Mouse (Mus musculus) forebrain, embryonic 13.5 days (tissue): ENCODE data around the gene Paf1. TPM values are rescaled to one million over a fixed set of nuclear protein-coding genes. Genes with fewer than 3 reads are reported as not detected.
A peak's percentile ranks its signal among the peaks of the same experiment; 100 is the strongest.
"Not testable (repeated sequence)": the region's sequence is repeated elsewhere in the genome, so short reads cannot be mapped to it uniquely, and the experiment has no call there.

Source experiments
- ATAC-seq: fragments of 200-750 bp; cut with Nextera tagmentation; 2 replicates; pipeline ENCODE4 v1.8.0; 2017
- H3K27ac ChIP-seq: fragments of 300-500 bp; sonication (generic); 2 replicates; pipeline ENCODE4 v1.5.1; 2015; ENCODE audit warnings: inconsistent platforms, mild to moderate bottlenecking, moderate library complexity
- H3K27me3 ChIP-seq: fragments of 300-500 bp; sonication (generic); 2 replicates; pipeline ENCODE4 v1.6.1; 2015; ENCODE audit warnings: mild to moderate bottlenecking, inconsistent platforms
- H3K36me3 ChIP-seq: fragments of 300-500 bp; sonication (generic); 2 replicates; pipeline ENCODE4 v1.6.1; 2015; ENCODE audit warnings: mild to moderate bottlenecking, inconsistent platforms; ENCODE audit not compliant: poor library complexity, severe bottlenecking
- H3K4me1 ChIP-seq: fragments of 300-500 bp; sonication (generic); 2 replicates; pipeline ENCODE4 v1.6.1; 2015; ENCODE audit warnings: inconsistent platforms
- H3K4me2 ChIP-seq: fragments of 300-500 bp; sonication (generic); 2 replicates; pipeline ENCODE4 v1.6.1; 2015; ENCODE audit warnings: inconsistent platforms, mild to moderate bottlenecking, moderate library complexity
- H3K4me3 ChIP-seq: fragments of 300-500 bp; sonication (generic); 2 replicates; pipeline ENCODE4 v1.5.1; 2015; ENCODE audit warnings: mild to moderate bottlenecking, inconsistent platforms
- H3K9ac ChIP-seq: fragments of 300-500 bp; sonication (generic); 2 replicates; pipeline ENCODE4 v1.6.1; 2015; ENCODE audit warnings: mild to moderate bottlenecking, inconsistent platforms
- H3K9me3 ChIP-seq: fragments of 300-500 bp; sonication (generic); replicated peaks from 2 replicates; pipeline ENCODE4 v1.6.1; 2016; ENCODE audit warnings: inconsistent platforms
- WGBS: fragments of 180-500 bp; shearing (Covaris S2); methylation state at CpG from one replicate; pipeline ENCODE4 v1.1.7; 2015; 5-methylcytosine and 5-hydroxymethylcytosine counted together
- polyA plus RNA-seq: library from polyadenylated mRNA; unstranded; fragments of >200 nt; fragmentation: Nextera tagmentation; extraction: Ambion mirVana; gene quantifications from 2 replicates; pipeline ENCODE4 v1.2.1, GENCODE M21; 2015

The Paf1 gene
- polyA plus RNA-seq, 1 experiment from 2014 or later = 97.1 TPM

GRCm38 (mm10) chr7:28381017-28381790 lies 11.5 kb upstream of the Paf1 start:
- Histone ChIP-seq H3K9ac (peak overlapping the region; percentile 58), H3K4me1 (peaks cover 54% of the 10 kb centered on the region), H3K36me3 (peaks cover 12% of the 10 kb centered on the region), H3K27me3 (0 out of 2 replicates have a peak, but pooled peaks cover 2% of the 10 kb centered on the region), H3K4me3 (peak overlapping the region; percentile 26; the same call in 1 of the 2 replicates), H3K9me3 (no peaks in the 10 kb centered on the region), H3K27ac (peak overlapping the region; percentile 54), H3K4me2 (peak overlapping the region; percentile 56)
- no peak for ATAC-seq
- whole genome bisulfite sequencing = 6% methylated on average over 27 of the region's 30 CpGs

- ATAC-seq = no peak
- peak overlapping the region; percentile 56 for H3K4me2 ChIP-seq
- peaks cover 15% of the 10 kb centered on the region for H3K36me3 ChIP-seq
- peak overlapping the region; percentile 54 for H3K27ac ChIP-seq
- WGBS = 3% methylated on average over 17 of the region's 20 CpGs
- no peaks in the 10 kb centered on the region for H3K9me3 ChIP-seq
- peak overlapping the region; percentile 26 for H3K4me3 ChIP-seq
- peak overlapping the region; percentile 58 for H3K9ac ChIP-seq
- H3K4me1 ChIP-seq = peaks cover 50% of the 10 kb centered on the region
- 0 out of 2 replicates have a peak, but pooled peaks cover 2% of the 10 kb centered on the region for H3K27me3 ChIP-seq
These were observed 10.8 kb upstream of the Paf1 start for GRCm38 (mm10) chr7:28381938-28382337.

- peak overlapping the region; percentile 56 for H3K4me2 ChIP-seq
- H3K9ac ChIP-seq = no peak overlapping the region; the same call in 1 of the 2 replicates
- H3K9me3 ChIP-seq = no peaks in the 10 kb centered on the region
- H3K36me3 ChIP-seq = peaks cover 17% of the 10 kb centered on the region
- H3K27ac ChIP-seq = no peak overlapping the region
- H3K4me1 ChIP-seq = peaks cover 46% of the 10 kb centered on the region
- no peak for ATAC-seq
- 79% methylated on average over 9 of the region's 12 CpGs for WGBS
- peak overlapping the region; percentile 26; the same call in 1 of the 2 replicates for H3K4me3 ChIP-seq
- H3K27me3 ChIP-seq = 0 out of 2 replicates have a peak, but pooled peaks cover 2% of the 10 kb centered on the region
These were observed 10.3 kb upstream of the Paf1 start for GRCm38 (mm10) chr7:28382347-28382951.

- Histone ChIP-seq H3K27me3 (0 out of 2 replicates have a peak, but pooled peaks cover 2% of the 10 kb centered on the region), H3K27ac (no peak overlapping the region), H3K4me1 (peaks cover 40% of the 10 kb centered on the region), H3K4me2 (no peak overlapping the region), H3K9ac (no peak overlapping the region), H3K4me3 (no peak overlapping the region), H3K36me3 (peaks cover 22% of the 10 kb centered on the region), H3K9me3 (no peaks in the 10 kb centered on the region)
- WGBS = 78% methylated on average over 11 of the region's 11 CpGs
- no peak for ATAC-seq
These were observed 9.8 kb upstream of the Paf1 start for GRCm38 (mm10) chr7:28382981-28383396.

GRCm38 (mm10) chr7:28383606-28384005 lies 9.1 kb upstream of the Paf1 start:
- Histone ChIP-seq H3K27ac (no peak overlapping the region), H3K4me3 (no peak overlapping the region), H3K36me3 (peaks cover 28% of the 10 kb centered on the region), H3K4me1 (peaks cover 34% of the 10 kb centered on the region), H3K27me3 (0 out of 2 replicates have a peak, but pooled peaks cover 2% of the 10 kb centered on the region), H3K9ac (no peak overlapping the region), H3K9me3 (no peaks in the 10 kb centered on the region), H3K4me2 (no peak overlapping the region)
- whole genome bisulfite sequencing = 81% methylated on average over 4 of the region's 4 CpGs
- ATAC-seq = no peak

- 0 out of 2 replicates have a peak, but pooled peaks cover 2% of the 10 kb centered on the region for H3K27me3 ChIP-seq
- H3K4me3 ChIP-seq = no peak overlapping the region
- peaks cover 34% of the 10 kb centered on the region for H3K36me3 ChIP-seq
- H3K4me1 ChIP-seq = peaks cover 30% of the 10 kb centered on the region
- H3K27ac ChIP-seq = no peak overlapping the region
- no peaks in the 10 kb centered on the region for H3K9me3 ChIP-seq
- ATAC-seq = no peak
- H3K9ac ChIP-seq = no peak overlapping the region
- no peak overlapping the region for H3K4me2 ChIP-seq
- 83% methylated on average over 6 of the region's 6 CpGs for WGBS
These were observed 8.6 kb upstream of the Paf1 start for GRCm38 (mm10) chr7:28384162-28384561.

- Histone ChIP-seq H3K9ac (no peak overlapping the region), H3K4me2 (no peak overlapping the region), H3K4me3 (no peak overlapping the region), H3K27me3 (0 out of 2 replicates have a peak, but pooled peaks cover 2% of the 10 kb centered on the region), H3K27ac (no peak overlapping the region), H3K4me1 (peaks cover 25% of the 10 kb centered on the region), H3K36me3 (peaks cover 44% of the 10 kb centered on the region), H3K9me3 (no peaks in the 10 kb centered on the region)
- 95% methylated on average over 9 of the region's 9 CpGs for WGBS
- ATAC-seq = no peak
These were observed 7.6 kb upstream of the Paf1 start for GRCm38 (mm10) chr7:28385196-28385595.

GRCm38 (mm10) chr7:28386007-28386406 lies 6.7 kb upstream of the Paf1 start:
- H3K4me3 ChIP-seq = no peak overlapping the region
- H3K9me3 ChIP-seq = no peaks in the 10 kb centered on the region
- no peak overlapping the region for H3K27ac ChIP-seq
- WGBS = 86% methylated on average over 7 of the region's 7 CpGs
- no peak overlapping the region for H3K4me2 ChIP-seq
- H3K4me1 ChIP-seq = peaks cover 24% of the 10 kb centered on the region
- H3K9ac ChIP-seq = no peak overlapping the region
- no peak for ATAC-seq
- H3K36me3 ChIP-seq = peaks cover 51% of the 10 kb centered on the region
- H3K27me3 ChIP-seq = 0 out of 2 replicates have a peak, but pooled peaks cover under 1% of the 10 kb centered on the region

- 22% methylated on average over 4 of the region's 4 CpGs for WGBS
- H3K27me3 ChIP-seq = no peaks in the 10 kb centered on the region
These were observed 6.3 kb upstream of the Paf1 start for GRCm38 (mm10) chr7:28386462-28386861.

GRCm38 (mm10) chr7:28386877-28387276 lies 5.9 kb upstream of the Paf1 start:
- not testable (repeated sequence) for ATAC-seq, H3K27me3 ChIP-seq, H3K4me2 ChIP-seq, H3K9me3 ChIP-seq, H3K27ac ChIP-seq, H3K9ac ChIP-seq, H3K4me3 ChIP-seq
- Histone ChIP-seq H3K4me1 (peaks cover 24% of the 10 kb centered on the region), H3K36me3 (peaks cover 51% of the 10 kb centered on the region)
- WGBS = 83% methylated on average over 6 of the region's 6 CpGs

More at GRCm38 (mm10) chr7:28386462-28386861, 6.3 kb upstream of the Paf1 start:
- H3K4me1 ChIP-seq = peaks cover 24% of the 10 kb centered on the region
- no peak overlapping the region for H3K4me2 ChIP-seq
- no peak overlapping the region for H3K4me3 ChIP-seq
- no peak overlapping the region for H3K27ac ChIP-seq
- H3K36me3 ChIP-seq = peaks cover 51% of the 10 kb centered on the region
- H3K9ac ChIP-seq = no peak overlapping the region
- H3K9me3 ChIP-seq = no peaks in the 10 kb centered on the region
- peak; percentile 81 for ATAC-seq

GRCm38 (mm10) chr7:28387384-28387783 lies 5.4 kb upstream of the Paf1 start:
- ATAC-seq, H3K4me2 ChIP-seq, H3K27me3 ChIP-seq, H3K9me3 ChIP-seq, H3K4me3 ChIP-seq, H3K27ac ChIP-seq, H3K9ac ChIP-seq: not testable (repeated sequence)
- H3K36me3 ChIP-seq = peaks cover 51% of the 10 kb centered on the region
- H3K4me1 ChIP-seq = peaks cover 19% of the 10 kb centered on the region
- 87% methylated on average over 7 of the region's 7 CpGs for WGBS

GRCm38 (mm10) chr7:28390331-28390730 lies 2.4 kb upstream of the Paf1 start:
- peaks cover 59% of the 10 kb centered on the region for H3K36me3 ChIP-seq
- no peak overlapping the region for H3K9ac ChIP-seq
- WGBS = 100% methylated on average over 3 of the region's 3 CpGs

More at GRCm38 (mm10) chr7:28390331-28390730, 2.4 kb upstream of the Paf1 start:
- no peak for ATAC-seq
- Histone ChIP-seq H3K9me3 (no peaks in the 10 kb centered on the region), H3K4me2 (no peak overlapping the region), H3K4me1 (peaks cover 22% of the 10 kb centered on the region), H3K27me3 (no peaks in the 10 kb centered on the region), H3K4me3 (no peak overlapping the region), H3K27ac (no peak overlapping the region)
